Mouse (Mus musculus): ENCODE results near the gene Ush1g. TPM values are rescaled to one million over a fixed set of nuclear protein-coding genes. Genes with fewer than 3 reads are reported as not detected.

Ush1g gene
- polyA plus RNA-seq, 1 experiment from 2014 or later: not detected

DNA sequence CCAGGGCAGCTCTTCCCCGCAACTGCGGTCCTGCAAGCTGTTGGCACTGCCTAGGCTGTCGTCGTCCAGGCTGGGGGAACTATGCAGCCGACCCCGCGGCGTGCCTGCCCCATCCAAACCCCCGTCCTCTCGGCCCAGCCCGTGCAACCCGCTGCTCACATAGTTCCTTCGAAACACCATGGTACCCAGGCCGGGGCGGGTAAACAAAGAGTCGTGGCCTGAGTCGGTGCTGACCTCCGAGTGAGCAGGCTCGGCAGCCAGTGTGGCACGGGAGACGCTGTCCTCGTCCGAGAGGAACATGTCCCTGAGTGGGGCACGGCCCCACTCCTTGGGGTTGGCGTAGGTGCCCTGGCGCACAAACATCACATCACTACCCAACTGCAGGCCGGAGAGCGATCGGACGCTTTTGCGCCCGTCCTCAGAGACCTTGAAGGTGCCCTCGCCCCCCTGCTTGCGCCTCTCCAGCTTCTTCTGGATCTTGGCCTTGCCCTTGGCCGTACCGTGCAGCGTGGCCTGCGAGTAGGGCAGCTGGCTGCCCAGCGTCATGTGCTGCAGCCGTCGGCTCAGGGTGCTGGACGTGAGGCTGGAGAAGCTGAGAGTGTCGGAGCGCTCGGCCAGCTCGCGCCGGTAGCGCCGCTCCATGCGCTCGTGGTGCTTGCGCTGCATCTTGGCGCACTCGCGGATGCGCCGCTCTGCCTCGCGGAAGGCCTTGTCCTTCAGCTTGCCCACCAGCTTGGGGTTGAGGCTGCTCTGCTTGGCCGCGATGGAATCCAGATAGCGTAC, 3.4 kb downstream of the Ush1g start:
- Histone ChIP-seq H3K9ac (no peak overlapping the region; the same call in 1 of the 2 replicates), H3K4me3 (ENCODE audit: low read depth, low read length) (no peak overlapping the region), H3K27ac (ENCODE audit: low read depth) (no peak overlapping the region), H3K36me3 (ENCODE audit: insufficient read depth) (no peaks in the 10 kb centered on the region), H3K27me3 (ENCODE audit: insufficient read depth, low read length) (peaks cover 92% of the 10 kb centered on the region), H3K4me1 (ENCODE audit: insufficient read depth) (no peaks in the 10 kb centered on the region), H3K9me3 (ENCODE audit: low read depth, low read length) (no peaks in the 10 kb centered on the region), H3K4me2 (no peak overlapping the region)
- TF ChIP-seq CTCF (IDR thresholded peaks at IDR 0.05; ENCODE audit: low read depth): no peak
- DNase-seq (peak; percentile 19), ATAC-seq (ENCODE audit: insufficient read depth) (no peak)
- 5% methylated on average over 63 of the region's 63 CpGs for WGBS

DNA sequence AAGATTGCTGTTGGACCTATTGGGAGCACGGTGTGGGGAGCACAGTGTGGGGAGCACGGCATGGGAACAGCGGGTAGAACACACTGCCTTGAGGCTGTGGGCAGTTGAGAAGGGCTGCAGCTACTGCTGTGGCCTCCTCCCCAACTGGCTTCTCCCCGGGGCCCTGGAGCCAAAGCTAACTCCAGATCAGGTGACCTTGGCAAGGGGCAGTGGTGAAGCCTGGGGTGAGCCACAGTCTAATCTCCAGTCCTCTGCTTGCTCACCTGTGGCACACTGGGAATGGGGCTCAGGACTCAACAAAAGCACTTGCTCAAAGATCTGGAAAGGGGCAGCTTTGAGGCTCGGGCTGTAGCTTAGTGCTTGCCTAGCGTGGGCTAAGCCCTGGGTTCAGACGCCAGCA, 4.6 kb downstream of the Ush1g start:
- H3K9ac ChIP-seq: no peak overlapping the region
- no peaks in the 10 kb centered on the region for H3K9me3 ChIP-seq (ENCODE audit: low read depth, low read length)
- WGBS: 62% methylated on average over 7 of the region's 7 CpGs
- H3K4me1 ChIP-seq (ENCODE audit: insufficient read depth): no peaks in the 10 kb centered on the region
- H3K4me3 ChIP-seq (ENCODE audit: low read depth, low read length): no peak overlapping the region
- no peak for TF ChIP-seq CTCF (IDR thresholded peaks at IDR 0.05; ENCODE audit: low read depth)
- H3K36me3 ChIP-seq (ENCODE audit: insufficient read depth): no peaks in the 10 kb centered on the region
- no peak overlapping the region for H3K4me2 ChIP-seq
- DNase-seq (no peak), ATAC-seq (ENCODE audit: insufficient read depth) (no peak)
- H3K27ac ChIP-seq (ENCODE audit: low read depth): no peak overlapping the region
- peaks cover 80% of the 10 kb centered on the region for H3K27me3 ChIP-seq (ENCODE audit: insufficient read depth, low read length)

DNA sequence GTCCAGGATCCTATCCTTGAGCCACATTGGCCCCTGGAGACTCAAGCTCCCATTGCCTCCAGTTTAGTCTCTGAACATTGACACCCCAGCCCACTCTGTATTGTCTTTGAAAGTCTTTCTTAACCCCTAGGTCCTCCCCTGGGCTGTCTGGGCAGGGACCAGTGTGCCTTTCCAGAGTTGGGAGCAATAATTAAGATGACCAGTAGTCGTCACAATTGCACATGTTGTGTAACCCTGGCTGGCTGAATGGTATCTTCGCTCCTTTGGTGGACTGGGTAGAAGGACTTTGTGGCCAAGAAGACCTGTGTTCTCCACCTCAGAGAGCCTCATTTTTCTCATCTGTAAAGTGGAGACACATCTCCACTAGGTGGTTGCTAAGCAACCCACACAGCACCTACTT, 7.6 kb downstream of the Ush1g start:
- ATAC-seq (ENCODE audit: insufficient read depth) (no peak), DNase-seq (peak; percentile 47)
- 35% methylated on average over 2 of the region's 2 CpGs for WGBS
- Histone ChIP-seq H3K9me3 (ENCODE audit: low read depth, low read length) (no peaks in the 10 kb centered on the region), H3K4me1 (ENCODE audit: insufficient read depth) (no peaks in the 10 kb centered on the region), H3K27me3 (ENCODE audit: insufficient read depth, low read length) (peaks cover 50% of the 10 kb centered on the region), H3K9ac (no peak overlapping the region), H3K4me2 (no peak overlapping the region), H3K27ac (ENCODE audit: low read depth) (no peak overlapping the region), H3K4me3 (ENCODE audit: low read depth, low read length) (no peak overlapping the region), H3K36me3 (ENCODE audit: insufficient read depth) (no peaks in the 10 kb centered on the region)
- TF ChIP-seq CTCF (IDR thresholded peaks at IDR 0.05; ENCODE audit: low read depth): peak; percentile 54

DNA sequence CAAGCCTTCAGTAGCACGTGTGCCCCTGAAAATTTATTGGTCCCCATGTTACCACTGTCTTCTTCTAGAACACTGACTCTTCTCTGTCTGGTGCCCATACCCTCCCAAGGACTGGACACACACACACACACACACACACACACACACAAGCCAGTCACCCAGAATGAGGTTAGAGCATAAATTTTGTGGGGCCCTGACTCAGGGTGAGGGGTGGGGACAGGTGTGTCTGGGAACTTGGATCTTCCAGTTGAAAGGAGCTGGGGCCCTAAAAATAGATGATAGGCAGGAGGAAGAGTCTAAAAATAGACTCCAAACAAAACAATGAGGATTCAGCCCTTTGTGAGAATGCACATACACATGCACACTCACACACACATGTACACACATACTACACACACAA, 13.1 kb downstream of the Ush1g start:
- no peak for DNase-seq
- WGBS: 53% methylated on average over 1 of the region's 1 CpGs
- H3K36me3 ChIP-seq (ENCODE audit: insufficient read depth): no peaks in the 10 kb centered on the region
- H3K4me1 ChIP-seq (ENCODE audit: insufficient read depth): no peaks in the 10 kb centered on the region
- no peak overlapping the region for H3K27ac ChIP-seq (ENCODE audit: low read depth)
- H3K4me2 ChIP-seq: no peak overlapping the region
- H3K4me3 ChIP-seq (ENCODE audit: low read depth, low read length): no peak overlapping the region
- H3K27me3 ChIP-seq (ENCODE audit: insufficient read depth, low read length): no peaks in the 10 kb centered on the region
- no peaks in the 10 kb centered on the region for H3K9me3 ChIP-seq (ENCODE audit: low read depth, low read length)
- no peak for TF ChIP-seq CTCF (IDR thresholded peaks at IDR 0.05; ENCODE audit: low read depth)
- ATAC-seq (ENCODE audit: insufficient read depth): no peak
- no peak overlapping the region for H3K9ac ChIP-seq

DNA sequence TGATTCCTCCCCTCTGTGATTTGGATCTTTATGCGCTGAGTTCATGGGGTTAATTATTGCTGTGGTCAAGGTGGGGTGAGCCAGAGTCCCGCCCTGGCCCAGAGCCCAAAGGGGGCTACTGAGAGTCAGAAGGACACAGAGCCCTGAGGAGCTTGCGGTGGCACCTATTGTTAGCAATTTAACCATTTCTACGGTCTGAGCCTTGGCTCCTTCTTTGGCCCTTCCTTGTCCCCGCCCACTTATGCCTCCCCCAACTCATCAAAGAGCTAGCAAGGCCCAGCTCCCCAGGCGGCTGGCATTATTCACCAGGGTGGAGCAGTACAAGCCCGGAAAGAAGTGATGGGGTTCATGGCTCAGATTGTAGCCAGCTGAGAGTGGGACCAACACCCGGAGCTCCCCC, 15.0 kb downstream of the Ush1g start, which contains the start of gene Otop2:
TSS of gene Otop2 (plus strand) at position 301 of the 400 bp plus-strand sequence.
- Histone ChIP-seq H3K4me3 (ENCODE audit: low read depth, low read length) (no peak within 1 kb of the TSS), H3K27me3 (ENCODE audit: insufficient read depth, low read length) (no peaks in the 10 kb centered on the region), H3K9ac (no peak within 1 kb of the TSS), H3K9me3 (ENCODE audit: low read depth, low read length) (no peaks in the 10 kb centered on the region), H3K27ac (ENCODE audit: low read depth) (no peak within 1 kb of the TSS), H3K4me2 (no peak within 1 kb of the TSS), H3K36me3 (ENCODE audit: insufficient read depth) (no peaks in the 10 kb centered on the region), H3K4me1 (ENCODE audit: insufficient read depth) (no peaks in the 10 kb centered on the region)
- WGBS: 32% methylated on average over 8 of the region's 8 CpGs
- no peak for TF ChIP-seq CTCF (IDR thresholded peaks at IDR 0.05; ENCODE audit: low read depth)
- ATAC-seq (ENCODE audit: insufficient read depth): no peak
- DNase-seq: no peak

DNA sequence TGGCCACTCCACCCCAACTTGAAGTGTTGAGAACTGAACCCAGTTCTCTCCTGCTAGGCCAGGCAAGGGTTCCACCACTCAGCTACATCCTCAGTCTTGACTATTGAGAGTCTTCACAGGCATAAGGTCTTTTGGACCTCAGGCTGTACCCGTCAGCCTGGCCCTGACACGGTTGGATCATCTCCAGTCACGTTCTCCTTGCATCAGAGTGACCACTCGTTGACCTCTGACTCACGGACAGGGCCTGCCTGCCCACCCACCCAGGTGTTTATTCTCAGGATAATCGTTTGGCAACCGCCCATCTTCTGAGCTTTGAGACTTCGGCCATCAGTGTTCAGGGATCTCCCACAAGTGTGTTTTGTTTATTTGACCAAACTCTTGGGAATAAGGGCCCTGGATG, 18.7 kb downstream of the Ush1g start:
- no peaks in the 10 kb centered on the region for H3K36me3 ChIP-seq (ENCODE audit: insufficient read depth)
- no peak overlapping the region for H3K4me2 ChIP-seq
- H3K4me1 ChIP-seq (ENCODE audit: insufficient read depth): no peaks in the 10 kb centered on the region
- H3K9ac ChIP-seq: no peak overlapping the region
- DNase-seq (peak; percentile 40), ATAC-seq (ENCODE audit: insufficient read depth) (no peak)
- no peaks in the 10 kb centered on the region for H3K9me3 ChIP-seq (ENCODE audit: low read depth, low read length)
- no peak overlapping the region for H3K4me3 ChIP-seq (ENCODE audit: low read depth, low read length)
- TF ChIP-seq CTCF (IDR thresholded peaks at IDR 0.05; ENCODE audit: low read depth): no peak
- H3K27me3 ChIP-seq (ENCODE audit: insufficient read depth, low read length): peaks cover 8% of the 10 kb centered on the region
- 16% methylated on average over 8 of the region's 8 CpGs for WGBS
- no peak overlapping the region for H3K27ac ChIP-seq (ENCODE audit: low read depth)

DNA sequence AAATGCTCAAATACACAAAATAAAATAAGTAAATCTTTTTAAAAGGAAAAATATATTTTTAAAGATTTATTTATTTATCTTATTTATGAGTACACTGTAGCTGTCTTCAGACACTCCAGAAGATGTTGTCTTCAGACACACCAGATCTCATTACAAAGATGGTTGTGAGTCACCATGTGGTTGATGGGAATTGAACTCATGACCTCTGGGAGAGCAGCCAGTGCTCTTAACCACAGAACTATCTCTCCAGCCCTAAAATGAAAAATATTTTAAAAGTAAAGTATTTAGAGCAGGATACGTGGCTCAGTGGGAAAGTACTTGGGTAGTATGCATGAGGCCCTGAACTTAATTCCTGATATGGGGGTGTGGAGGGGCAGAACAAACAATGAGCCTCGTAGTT, 20.5 kb downstream of the Ush1g start:
- DNase-seq (no peak), ATAC-seq (ENCODE audit: insufficient read depth) (no peak)
- Histone ChIP-seq H3K36me3 (ENCODE audit: insufficient read depth) (no peaks in the 10 kb centered on the region), H3K9me3 (ENCODE audit: low read depth, low read length) (no peaks in the 10 kb centered on the region), H3K4me1 (ENCODE audit: insufficient read depth) (no peaks in the 10 kb centered on the region), H3K27ac (ENCODE audit: low read depth) (no peak overlapping the region), H3K4me3 (ENCODE audit: low read depth, low read length) (no peak overlapping the region), H3K4me2 (no peak overlapping the region), H3K27me3 (ENCODE audit: insufficient read depth, low read length) (peaks cover 25% of the 10 kb centered on the region), H3K9ac (no peak overlapping the region)
- WGBS: 77% methylated on average over 2 of the region's 2 CpGs
- TF ChIP-seq CTCF (IDR thresholded peaks at IDR 0.05; ENCODE audit: low read depth): no peak

Measured in lung, embryonic 14.5 days (tissue).